Mouse (Mus musculus) embryonic fibroblast, embryonic 13.5 days (primary cell): Measurements from ENCODE around the gene Accsl.

ENCODE experiments used
- CTCF ChIP-seq: IDR thresholded peaks from 2 replicates; pipeline ENCODE4 v1.5.1; 2011; ENCODE audit warnings: mild to moderate bottlenecking, control low read depth, low read length, moderate library complexity, borderline replicate concordance; ENCODE audit not compliant: insufficient read depth
- POLR2A ChIP-seq: IDR thresholded peaks from 2 replicates; pipeline ENCODE4 v1.6.1; 2011; ENCODE audit warnings: low read depth, mild to moderate bottlenecking, control low read depth, low read length, moderate library complexity

DNA sequence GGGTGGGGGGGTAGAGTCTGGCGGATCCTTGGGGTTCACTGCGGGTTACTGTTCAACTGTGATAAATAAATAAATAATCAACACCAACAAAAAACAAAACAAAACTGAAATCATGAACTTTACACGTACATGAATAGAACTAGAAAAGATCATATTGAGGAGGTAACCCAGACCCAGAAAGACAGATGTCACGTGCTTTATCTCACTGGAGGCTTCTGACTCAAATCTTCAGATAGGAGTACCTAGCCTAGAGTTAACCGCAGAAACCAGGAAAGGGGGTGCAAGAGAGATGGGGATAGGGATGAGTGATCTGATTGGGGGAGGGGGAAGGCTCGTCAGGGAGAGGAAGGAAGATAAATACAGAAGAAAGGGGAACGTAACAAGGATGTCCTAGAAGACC, 20.1 kb upstream of the Accsl start:
- TF ChIP-seq CTCF (no peak), POLR2A (no peak)
